Mouse (Mus musculus) spleen, postnatal 36 days (tissue): ENCODE measurements around the gene Man2a1.
A peak's percentile ranks its signal among the peaks of the same experiment; 100 is the strongest.

Experiments
- DNase-seq, 2 experiments: peaks; one replicate each; pipeline ENCODE4 v3.0.0; 2022; ENCODE audit warnings: low spot score in 2 of 2, mixed read lengths in 1 of 2

Man2a1 gene

GRCm38 (mm10) chr17:64703649-64704230 lies 103.2 kb downstream of the Man2a1 start:
- no peak for DNase-seq

DNA sequence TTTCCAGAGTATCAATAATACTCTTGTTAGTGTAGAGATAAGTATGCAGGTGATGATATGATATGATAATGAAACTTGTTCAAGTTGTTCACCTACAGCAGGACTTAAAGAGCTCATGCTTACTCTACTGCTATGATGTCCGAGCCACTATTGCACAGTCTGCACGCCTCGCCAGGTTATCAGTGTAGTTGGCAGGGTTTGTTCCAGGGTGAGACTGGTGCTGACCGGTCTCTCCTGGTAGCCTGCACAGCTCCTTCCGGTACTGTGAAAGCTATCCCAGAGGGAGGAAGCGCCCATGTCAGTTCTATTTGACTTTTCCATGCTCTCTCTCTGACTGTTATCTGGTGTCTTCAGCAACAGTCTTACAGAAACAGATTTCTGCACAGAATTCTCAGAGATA lies 107.0 kb downstream of the Man2a1 start:
- no peak for DNase-seq

DNA sequence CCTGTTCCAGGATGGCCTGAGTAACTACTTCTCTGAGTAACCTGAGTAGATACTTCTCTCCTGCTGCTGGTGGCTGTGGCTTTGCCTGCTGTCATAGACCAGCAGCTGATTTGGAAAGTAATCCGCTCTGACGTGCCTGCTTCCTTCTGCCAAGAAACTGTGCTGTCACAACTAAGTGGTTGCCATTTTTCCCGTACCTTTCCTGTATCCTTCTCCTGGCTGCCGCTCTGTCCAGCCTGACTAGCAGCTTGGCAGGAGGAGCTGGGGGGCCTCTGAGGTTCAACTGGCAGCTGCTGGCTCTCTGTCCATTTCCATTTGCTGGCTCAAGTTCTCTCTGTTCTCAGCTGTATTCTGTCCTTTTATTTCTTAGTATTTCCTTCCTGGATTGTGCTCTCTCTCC lies 115.8 kb downstream of the Man2a1 start:
- no peak for DNase-seq

DNA sequence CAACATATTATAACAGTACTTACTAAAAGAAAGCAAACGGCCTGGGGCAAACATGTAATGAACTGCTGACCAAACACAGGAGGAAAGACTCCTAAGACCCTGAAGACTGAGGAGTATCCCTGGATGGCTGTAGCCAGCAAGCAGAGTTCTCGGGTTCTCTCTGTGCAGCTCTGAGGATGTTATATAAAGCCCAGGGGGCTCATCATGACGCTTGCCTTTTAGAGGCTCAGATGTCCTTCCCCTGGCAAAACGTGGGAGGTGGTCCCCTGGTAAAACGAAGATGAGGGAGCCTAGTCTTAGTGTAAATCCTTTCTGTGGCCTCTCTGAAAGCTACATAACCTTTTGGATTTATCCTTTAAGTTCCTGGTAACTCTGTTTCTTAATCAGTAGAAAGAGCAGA lies 119.2 kb downstream of the Man2a1 start:
- DNase-seq: no peak

DNA sequence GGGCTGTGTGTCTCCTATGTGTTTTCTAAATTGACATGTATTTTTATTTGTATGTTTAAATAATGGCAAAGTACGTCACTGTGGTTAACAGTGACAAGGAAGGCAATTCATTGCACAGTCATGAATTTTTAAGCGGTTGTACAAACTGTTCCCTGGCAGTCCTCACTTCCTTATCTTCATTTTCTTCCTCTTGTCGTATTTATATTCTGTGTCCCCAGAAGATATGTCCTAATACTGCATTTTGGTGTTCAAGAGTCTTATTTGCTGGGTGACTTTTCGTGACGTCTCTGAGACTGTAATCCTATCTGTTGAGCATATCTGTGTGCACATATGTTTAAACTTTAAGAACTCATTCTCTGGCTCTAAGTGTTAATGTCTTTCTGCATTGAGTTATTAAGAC lies 120.6 kb downstream of the Man2a1 start:
- DNase-seq: no peak

DNA sequence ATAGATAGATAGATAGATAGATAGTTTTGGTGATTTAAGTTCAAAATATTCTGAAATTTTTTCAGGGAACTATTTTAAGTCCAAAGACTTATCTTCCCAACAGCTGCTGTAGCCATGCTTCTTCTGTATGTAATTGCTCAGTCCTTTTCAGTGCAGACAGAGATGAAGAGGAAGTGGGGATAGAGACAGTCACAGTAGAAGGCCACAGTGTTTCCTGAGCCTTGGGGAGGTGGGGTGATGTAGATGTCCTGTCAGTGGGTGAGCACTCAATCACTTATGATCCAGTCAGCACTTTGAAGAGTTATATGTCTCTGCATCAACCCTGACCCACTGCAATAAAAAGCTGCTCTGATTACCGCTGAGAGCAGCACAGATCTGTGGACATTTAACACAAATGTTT lies 122.6 kb downstream of the Man2a1 start:
- peak; percentile 11 to 15 for DNase-seq

DNA sequence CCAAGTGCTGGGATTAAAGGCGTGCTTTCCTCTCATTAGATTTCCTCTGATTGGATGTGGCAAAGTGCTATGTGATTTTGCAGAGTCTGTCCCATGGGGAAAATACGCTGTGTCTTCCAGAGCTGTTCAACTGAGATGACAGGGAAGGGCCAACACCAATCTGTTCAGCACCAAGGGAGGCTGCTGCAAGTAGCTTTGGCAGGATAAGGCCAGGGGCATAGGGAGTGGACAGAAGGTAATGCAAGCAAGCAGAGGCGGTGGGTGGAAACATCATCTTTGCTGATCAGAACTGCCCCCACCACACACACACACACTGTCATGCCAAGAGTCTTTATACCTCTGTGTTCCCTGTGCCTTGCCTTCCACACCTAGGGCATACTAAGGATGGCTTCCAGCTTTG lies 124.7 kb downstream of the Man2a1 start:
- DNase-seq: no peak

- DNase-seq: peak; percentile 39 to 49
Observed at GRCm38 (mm10) chr17:64726032-64726431, 125.5 kb downstream of the Man2a1 start.

DNA sequence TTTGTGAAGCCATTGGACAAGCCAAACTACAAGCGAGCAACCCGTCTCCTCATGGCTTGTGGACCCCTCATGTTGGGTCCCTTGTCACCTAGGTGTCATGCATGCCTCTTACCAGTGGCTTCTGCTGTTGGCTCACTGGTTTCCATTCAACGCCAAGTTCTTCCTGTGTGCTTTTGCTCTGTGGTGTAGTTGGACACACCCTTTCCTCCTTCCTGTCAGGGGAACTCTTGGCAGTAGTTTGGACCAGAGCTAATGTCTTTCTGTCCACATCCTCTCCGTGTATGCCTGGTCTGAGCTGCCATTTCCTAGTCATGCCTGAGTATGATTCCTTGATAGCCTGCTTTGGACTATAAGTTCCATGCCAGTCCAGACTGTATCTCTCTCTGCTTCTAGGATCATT lies 135.0 kb downstream of the Man2a1 start:
- no peak for DNase-seq

- no peak for DNase-seq
Observed at GRCm38 (mm10) chr17:64737918-64738317, 137.4 kb downstream of the Man2a1 start.

- no peak for DNase-seq
Observed at GRCm38 (mm10) chr17:64739129-64739528, 138.6 kb downstream of the Man2a1 start.

DNA sequence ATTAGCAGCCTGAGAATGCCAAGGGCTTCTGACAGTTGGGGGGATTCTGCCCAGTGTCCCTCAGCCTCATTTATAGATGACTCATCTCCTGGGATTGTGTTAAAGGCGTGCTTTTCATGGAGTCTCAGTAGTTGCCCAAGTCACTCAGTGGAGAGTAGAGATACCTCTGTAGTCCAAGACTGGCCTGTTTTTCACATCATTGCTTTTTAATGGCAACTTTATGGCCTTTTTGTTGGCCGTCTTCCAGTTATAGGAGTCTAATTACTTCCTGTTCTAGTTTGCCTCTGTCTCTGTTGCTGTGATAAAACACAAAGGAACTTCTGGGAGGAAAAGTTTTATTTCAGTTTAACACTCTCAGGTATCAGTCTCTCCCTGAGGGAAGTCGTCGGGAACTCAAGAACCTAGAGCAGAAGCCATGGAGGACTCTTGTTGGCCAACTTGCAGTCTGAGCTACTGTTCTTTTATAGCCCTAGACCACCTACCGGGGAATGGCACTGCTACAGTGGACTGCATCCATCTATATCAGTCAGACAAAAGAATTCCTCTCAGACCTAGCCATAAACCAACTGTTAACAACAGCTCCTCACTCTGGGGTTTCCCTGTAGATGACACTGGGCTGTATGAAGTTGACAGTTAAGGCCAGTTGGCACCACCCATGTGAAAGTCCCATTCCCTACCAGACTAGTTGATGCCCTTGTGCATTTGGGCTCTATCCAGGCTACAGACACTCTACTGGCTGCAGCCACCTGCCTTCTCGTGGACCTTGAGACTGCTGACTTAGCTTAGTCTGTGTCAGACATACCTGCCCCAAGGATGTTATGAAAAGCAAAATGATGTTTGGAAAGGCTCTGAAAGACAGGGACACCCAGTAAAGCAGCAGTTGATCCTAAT lies 142.4 kb downstream of the Man2a1 start:
- DNase-seq: no peak

DNA sequence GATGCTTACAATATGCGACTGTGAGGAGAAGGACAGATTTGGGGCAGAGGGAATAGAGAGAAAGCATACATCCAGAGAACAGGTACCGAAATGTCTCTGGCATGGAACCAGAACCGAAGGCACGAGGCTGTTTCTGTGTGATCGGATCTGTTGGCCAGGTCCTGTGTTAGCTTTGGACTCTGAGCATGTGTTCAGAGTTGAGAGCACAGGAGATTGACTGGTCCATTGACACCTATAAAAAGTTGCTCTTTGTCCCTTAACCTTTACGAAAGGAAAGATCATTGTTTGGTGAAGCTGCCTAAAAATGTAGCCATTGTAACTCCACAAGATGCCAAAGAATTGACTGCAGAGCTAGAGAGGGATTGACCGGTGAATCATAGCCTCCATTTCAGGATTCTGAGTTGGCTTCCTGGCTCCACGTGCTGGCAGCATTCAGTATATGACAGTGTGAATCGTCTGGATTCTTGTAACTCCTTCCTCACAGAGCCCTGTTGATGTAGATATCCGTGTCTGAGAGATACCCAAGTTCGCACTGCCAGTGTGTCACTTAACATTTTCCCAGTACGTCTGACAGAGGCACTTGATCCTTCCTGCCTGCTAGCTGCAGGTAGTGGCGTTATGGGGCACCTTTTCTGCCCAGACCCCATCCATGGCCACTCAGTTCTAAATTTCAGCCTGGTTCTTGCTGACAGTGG lies 143.2 kb downstream of the Man2a1 start:
- DNase-seq: no peak

GRCm38 (mm10) chr17:64746637-64747225 lies 146.2 kb downstream of the Man2a1 start:
- no peak for DNase-seq

DNA sequence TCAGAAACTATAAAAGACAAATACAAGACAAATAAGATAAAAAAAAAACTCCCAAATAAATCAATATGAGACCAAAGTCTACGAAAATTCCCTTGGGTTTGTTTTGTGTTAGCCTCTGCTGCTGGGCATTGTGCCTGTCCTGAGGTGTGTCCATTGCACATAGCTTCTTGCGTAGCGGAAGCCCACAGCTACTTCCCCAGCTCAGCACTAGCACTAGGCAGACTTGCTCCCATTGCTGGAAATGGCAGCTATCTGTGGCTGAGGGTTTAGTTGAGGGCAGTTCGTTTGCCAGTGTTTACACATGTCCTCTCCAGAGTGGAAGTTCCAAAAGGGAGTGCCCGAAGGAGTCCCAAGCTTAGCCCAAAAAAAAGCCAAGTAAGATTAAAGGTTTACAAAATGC lies 146.9 kb downstream of the Man2a1 start:
- DNase-seq: no peak

DNA sequence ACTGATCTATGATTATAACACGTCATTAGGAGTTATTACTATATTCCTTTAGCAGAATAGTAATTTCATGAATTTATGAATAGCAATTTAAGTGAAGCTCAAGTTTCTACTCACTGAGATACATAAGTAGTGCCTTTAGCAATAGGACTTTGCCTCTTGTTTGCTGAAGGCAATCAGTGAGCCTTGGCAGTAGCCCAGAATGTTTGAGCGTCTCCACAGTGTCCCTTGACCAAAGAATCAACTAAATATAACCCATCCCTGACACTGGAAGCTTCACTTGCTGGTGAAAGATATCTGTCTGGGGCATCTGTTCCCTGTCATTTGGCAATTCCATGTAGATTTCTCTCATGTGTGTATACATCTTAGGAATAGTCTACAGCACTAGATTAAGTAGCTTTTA lies 147.6 kb downstream of the Man2a1 start:
- DNase-seq: no peak

- no peak for DNase-seq
Observed at GRCm38 (mm10) chr17:64749146-64749545, 148.6 kb downstream of the Man2a1 start.

DNA sequence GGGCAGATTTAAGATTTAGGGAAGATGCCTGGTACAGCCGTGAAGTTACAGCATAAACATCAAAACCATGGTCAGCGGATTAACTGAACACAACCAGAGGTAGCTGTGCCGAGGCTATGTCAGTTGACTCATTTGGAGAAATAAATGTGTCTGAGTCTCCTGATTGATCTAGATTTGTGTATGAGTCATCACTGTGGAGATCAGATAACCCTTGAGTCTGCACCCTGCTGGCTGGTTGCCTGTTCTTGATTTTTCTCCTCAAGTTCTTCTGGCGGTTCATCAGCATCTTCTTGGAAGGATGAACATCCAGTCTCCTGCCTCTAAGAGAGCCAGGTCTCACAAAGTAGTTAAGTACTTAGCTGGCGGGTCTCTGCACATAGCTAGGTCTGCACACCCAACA lies 150.7 kb downstream of the Man2a1 start:
- DNase-seq: no peak

DNA sequence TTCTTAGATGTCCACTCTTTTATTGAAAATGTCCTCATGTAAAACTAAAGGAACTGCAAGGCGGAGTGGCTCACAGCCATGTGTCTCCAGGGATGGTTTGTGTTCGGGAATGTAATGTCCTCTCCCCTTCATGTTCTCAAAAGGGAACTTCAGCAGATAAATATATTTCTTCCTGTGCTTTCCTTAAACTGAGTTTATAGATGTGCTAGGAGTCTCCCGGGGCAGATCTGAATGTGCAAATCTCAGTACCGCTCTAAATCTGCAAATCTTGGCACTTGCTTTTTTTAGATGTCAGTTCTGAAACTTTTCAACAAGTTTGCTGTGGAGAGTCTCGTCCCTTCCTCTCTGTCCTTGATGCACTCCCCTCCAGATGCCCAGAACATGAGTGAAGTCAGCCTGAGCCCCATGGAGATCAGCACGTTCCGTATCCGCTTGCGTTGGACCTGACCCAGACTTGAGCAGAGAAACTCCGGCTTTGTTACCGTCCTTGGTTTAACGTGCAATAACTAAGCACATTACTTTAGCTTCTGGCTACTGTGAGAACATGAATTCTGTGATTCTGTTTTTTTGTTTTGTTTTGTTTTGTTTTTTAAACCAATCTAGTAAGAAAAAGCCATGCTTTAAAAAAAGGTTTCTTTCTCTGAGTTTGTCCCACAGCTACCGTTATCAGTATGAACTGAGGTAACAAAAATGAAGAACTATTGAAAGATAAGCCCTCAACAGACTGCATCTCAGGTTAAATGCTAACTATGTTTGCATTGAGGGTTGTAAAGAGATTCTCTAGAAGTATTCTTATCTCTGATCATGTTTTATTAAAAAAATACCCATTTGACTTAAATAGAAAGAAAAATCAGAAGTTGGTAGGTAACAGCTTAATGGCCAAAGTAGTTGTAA lies 151.8 kb downstream of the Man2a1 start:
- DNase-seq: no peak

DNA sequence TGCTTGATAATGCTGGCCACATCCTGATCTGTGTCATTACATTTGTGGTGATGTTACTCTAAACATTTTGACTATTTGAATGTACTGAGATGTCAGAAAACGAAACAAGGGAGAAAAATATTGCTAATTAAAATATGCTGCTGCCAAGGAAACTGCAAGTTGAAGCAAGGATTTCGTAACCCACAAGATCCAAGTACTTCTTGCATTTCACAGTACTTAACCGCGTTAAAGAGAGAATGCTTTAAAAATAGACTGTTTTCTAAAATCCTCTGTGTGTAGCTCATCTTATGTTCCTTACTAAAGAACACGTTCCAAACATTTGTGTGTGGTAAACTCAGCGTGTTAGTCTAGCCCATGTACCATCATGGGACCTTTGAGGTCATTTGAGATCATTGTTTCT lies 153.0 kb downstream of the Man2a1 start:
- no peak for DNase-seq

DNA sequence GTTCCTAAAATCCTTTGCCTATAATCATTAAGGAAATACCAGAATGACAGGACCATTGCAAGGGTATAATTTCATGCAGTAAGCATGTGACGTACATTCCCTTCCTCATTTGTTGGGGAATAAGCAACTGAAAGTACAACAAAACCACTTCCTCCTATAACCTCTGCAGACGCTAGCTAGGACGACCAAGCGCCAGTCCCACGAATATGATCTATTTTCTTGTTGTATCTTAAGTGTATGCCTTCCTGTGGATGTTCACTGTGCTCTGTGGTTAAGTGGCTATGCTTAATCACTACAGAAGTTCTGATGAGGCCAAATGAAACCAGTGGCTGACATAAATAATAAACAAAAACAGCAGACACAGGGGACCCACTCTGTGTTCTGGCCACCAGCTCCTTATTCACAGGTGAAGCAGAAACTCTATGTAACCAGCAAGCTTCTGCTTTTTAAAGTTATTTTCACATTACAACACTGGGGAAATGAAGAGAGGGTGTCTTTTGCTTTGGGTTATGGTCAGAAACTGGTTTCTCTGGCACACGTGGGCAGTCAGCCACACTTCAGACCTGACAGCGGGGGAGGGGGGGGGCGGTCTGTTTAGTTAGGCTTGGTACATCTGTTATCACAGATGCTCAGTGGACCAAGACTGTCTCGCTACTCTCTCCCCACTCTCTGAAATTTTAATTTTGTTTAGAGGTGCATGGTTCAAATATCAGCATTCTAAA lies 153.8 kb downstream of the Man2a1 start:
- peak; percentile 65 to 76 for DNase-seq
